Mouse (Mus musculus) C2C12 (cell line): ENCODE results near the gene Zc3h18.

Experiments
- CEBPB ChIP-seq: IDR thresholded peaks from one replicate; pipeline ENCODE4 v1.6.1; 2011; ENCODE audit warnings: low read depth, mild to moderate bottlenecking, control low read depth, moderate library complexity
- CTCF ChIP-seq: IDR thresholded peaks from one replicate; pipeline ENCODE4 v1.5.1; 2011; ENCODE audit not compliant: control insufficient read depth, insufficient read depth, insufficient read length
- MAX ChIP-seq: IDR thresholded peaks from one replicate; pipeline ENCODE4 v1.6.1; 2011; ENCODE audit warnings: mild to moderate bottlenecking, control low read depth

DNA sequence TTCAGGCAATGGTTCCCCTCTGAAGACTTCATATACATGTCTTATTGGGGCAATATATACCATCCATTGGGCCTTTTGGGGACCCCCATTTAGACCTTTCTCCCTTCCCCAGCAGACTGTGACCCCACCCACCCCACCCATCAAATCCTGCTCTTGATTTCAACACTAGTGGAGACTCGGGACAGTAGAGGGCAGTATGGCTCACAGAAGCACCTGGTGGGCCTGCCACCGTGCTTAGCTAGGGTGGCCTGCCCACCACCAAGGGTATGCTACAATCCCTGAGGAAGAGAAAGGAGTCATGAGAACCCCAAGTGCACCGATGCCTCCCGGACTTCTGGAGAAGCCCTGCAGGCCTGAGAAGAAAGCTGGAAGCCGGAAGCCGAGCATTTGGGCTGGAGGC, 37.6 kb upstream of the Zc3h18 start:
- no peak for TF ChIP-seq CTCF
- TF ChIP-seq CEBPB = no peak
- no peak for TF ChIP-seq MAX
